Mouse (Mus musculus): ENCODE results near the gene Tbata. TPM values are rescaled to one million over a fixed set of nuclear protein-coding genes. Genes with fewer than 3 reads are reported as not detected.

Gene Tbata
- total and polyA plus RNA-seq, 3 experiments: not detected

DNA sequence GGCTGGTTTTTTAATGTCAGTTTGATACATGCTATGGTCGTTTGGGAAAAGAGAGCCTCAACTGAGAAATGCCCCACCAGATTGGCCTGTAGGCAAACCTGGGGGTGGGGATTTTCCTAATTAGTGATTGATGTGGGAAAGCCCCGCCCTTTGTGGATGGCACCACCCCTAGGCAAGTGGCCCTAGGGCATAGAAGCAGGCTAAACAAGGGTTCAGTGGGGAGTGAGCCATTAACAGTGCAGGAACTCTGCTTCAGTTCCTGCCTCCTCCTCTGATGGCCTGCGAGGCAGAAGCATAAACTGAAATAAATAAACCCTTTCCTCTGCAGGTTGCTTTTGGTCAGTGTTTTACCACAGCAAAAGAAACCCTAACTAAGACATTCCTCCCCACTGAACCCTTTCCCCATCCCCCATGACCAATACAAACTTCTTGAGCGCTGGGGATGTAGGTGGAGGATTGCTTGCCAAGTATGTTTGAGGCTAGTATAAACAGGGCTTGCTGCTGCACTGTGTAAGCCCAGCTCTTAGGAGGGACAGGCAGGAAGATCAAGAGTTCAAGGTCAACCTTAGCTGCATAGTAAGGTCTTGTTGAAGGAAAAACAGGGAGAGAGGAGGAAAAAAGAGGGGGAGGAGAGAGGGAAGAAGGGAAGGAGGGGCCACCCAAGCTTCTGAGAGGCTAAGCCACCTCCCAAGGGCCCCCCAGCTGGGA is 65.1 kb downstream of the Tbata start:
- DNase-seq (ENCODE audit: low read depth, low spot score): no peak
- TF ChIP-seq MYB (IDR thresholded peaks at IDR 0.05; ENCODE audit: low read depth, low read length) (no peak), BHLHE40 (IDR thresholded peaks at IDR 0.05; ENCODE audit: borderline replicate concordance, low read depth, low read length) (no peak), CTCF (IDR thresholded peaks at IDR 0.05 in 2 of 3, conservative IDR thresholded peaks at IDR 0.05 in 1 of 3; ENCODE audit: control insufficient read depth in 1 of 3, insufficient read depth in 1 of 3, low read depth in 2 of 3, low read length in 3 of 3, poor library complexity in 1 of 3, severe bottlenecking in 1 of 3) (no peak), TAL1 (IDR thresholded peaks at IDR 0.05; ENCODE audit: low read length) (no peak), ETS1 (IDR thresholded peaks at IDR 0.05; ENCODE audit: low read depth, low read length) (no peak), ELF1 (IDR thresholded peaks at IDR 0.05; ENCODE audit: low read depth, low read length) (no peak), MXI1 (IDR thresholded peaks at IDR 0.05; ENCODE audit: low read depth, low read length) (no peak), ZKSCAN1 (IDR thresholded peaks at IDR 0.05; ENCODE audit: low read depth, low read length) (no peak), CHD2 (IDR thresholded peaks at IDR 0.05; ENCODE audit: low read length) (no peak), USF1 (IDR thresholded peaks at IDR 0.05; ENCODE audit: low read depth, low read length) (no peak), RAD21 (IDR thresholded peaks at IDR 0.05; ENCODE audit: low read depth, low read length) (no peak), MAZ (IDR thresholded peaks at IDR 0.05; ENCODE audit: low read depth, low read length) (no peak), GATA1 (IDR thresholded peaks at IDR 0.05; ENCODE audit: low read depth, low read length) (no peak), SIN3A (IDR thresholded peaks at IDR 0.05; ENCODE audit: low read length) (no peak), MAFK (IDR thresholded peaks at IDR 0.05; ENCODE audit: borderline replicate concordance, low read depth, low read length) (no peak)
- Histone ChIP-seq H3K27ac (ENCODE audit: control insufficient read depth, low read depth, low read length) (no peak overlapping the region), H3K4me1 (ENCODE audit: control insufficient read depth in 1 of 2, insufficient read depth in 2 of 2, low read length in 2 of 2) (no peaks in the 10 kb centered on the region), H3K27me3 (ENCODE audit: control insufficient read depth in 1 of 2, insufficient read depth in 2 of 2, low read length in 2 of 2) (no peaks in the 10 kb centered on the region), H3K4me3 (ENCODE audit: control insufficient read depth in 1 of 2, insufficient read depth in 1 of 2, low read depth in 2 of 2, low read length in 2 of 2) (no peak overlapping the region), H3K9ac (ENCODE audit: control insufficient read depth, low read depth, low read length, poor library complexity, severe bottlenecking) (no peak overlapping the region), H3K36me3 (ENCODE audit: control insufficient read depth in 1 of 2, insufficient read depth in 2 of 2, low read length in 2 of 2) (no peaks in the 10 kb centered on the region), H3K9me3 (replicated peaks; ENCODE audit: insufficient read depth, low read length) (no peaks in the 10 kb centered on the region), H3K79me2 (ENCODE audit: control insufficient read depth, insufficient read depth, low read length, poor library complexity) (no peaks in the 10 kb centered on the region)

DNA sequence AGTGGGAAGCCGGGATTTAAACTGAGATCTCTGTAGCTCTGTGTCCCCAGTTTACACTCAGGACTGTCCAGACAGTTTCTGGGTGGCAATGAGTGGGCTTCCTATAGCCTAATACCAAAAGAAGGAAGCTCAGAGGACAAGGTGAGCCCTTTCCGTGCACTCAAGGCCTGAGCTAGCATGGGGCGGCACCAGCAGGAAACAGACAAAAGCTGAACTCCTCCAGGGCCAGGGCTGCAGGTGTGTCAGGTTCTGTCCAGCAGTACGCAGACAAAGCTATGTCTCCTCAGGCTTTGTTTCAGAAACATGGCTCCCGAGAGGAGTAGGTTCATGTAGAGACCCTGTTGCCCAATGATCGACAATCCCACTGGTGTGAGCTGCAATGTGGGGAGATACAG is 65.6 kb downstream of the Tbata start:
- no peak for DNase-seq (ENCODE audit: low read depth, low spot score)
- Histone ChIP-seq H3K4me1 (ENCODE audit: control insufficient read depth in 1 of 2, insufficient read depth in 2 of 2, low read length in 2 of 2) (no peaks in the 10 kb centered on the region), H3K79me2 (ENCODE audit: control insufficient read depth, insufficient read depth, low read length, poor library complexity) (no peaks in the 10 kb centered on the region), H3K27me3 (ENCODE audit: control insufficient read depth in 1 of 2, insufficient read depth in 2 of 2, low read length in 2 of 2) (no peaks in the 10 kb centered on the region), H3K9ac (ENCODE audit: control insufficient read depth, low read depth, low read length, poor library complexity, severe bottlenecking) (no peak overlapping the region), H3K9me3 (replicated peaks; ENCODE audit: insufficient read depth, low read length) (no peaks in the 10 kb centered on the region), H3K4me3 (ENCODE audit: control insufficient read depth in 1 of 2, insufficient read depth in 1 of 2, low read depth in 2 of 2, low read length in 2 of 2) (no peak overlapping the region), H3K27ac (ENCODE audit: control insufficient read depth, low read depth, low read length) (no peak overlapping the region), H3K36me3 (ENCODE audit: control insufficient read depth in 1 of 2, insufficient read depth in 2 of 2, low read length in 2 of 2) (no peaks in the 10 kb centered on the region)
- TF ChIP-seq TCF12 (IDR thresholded peaks at IDR 0.05; ENCODE audit: low read depth, low read length): no peak
- no peak for TF ChIP-seq NRF1 (IDR thresholded peaks at IDR 0.05; ENCODE audit: insufficient read depth, low read depth, low read length, poor library complexity, severe bottlenecking)
- no peak for TF ChIP-seq ETS1 (IDR thresholded peaks at IDR 0.05; ENCODE audit: low read depth, low read length)
- TF ChIP-seq MXI1 (IDR thresholded peaks at IDR 0.05; ENCODE audit: low read depth, low read length): no peak
- TF ChIP-seq SIN3A (IDR thresholded peaks at IDR 0.05; ENCODE audit: low read length): no peak
- TF ChIP-seq ZNF384 (IDR thresholded peaks at IDR 0.05; ENCODE audit: low read depth, low read length): no peak
- no peak for TF ChIP-seq USF1 (IDR thresholded peaks at IDR 0.05; ENCODE audit: low read depth, low read length)
- TF ChIP-seq JUND (IDR thresholded peaks at IDR 0.05; ENCODE audit: low read depth, low read length): no peak

Other genes starting within 250 kb of the Tbata start
- gene Pcbd1, start 82.6 kb upstream of the Tbata start, total RNA-seq (2012; rRNA removed): not detected in 2 replicates
- gene Pcbd1, start 82.6 kb upstream of the Tbata start, polyA plus RNA-seq (2012; ENCODE audit: insufficient read depth in 1 of 2, insufficient read length in 2 of 2, low read depth in 1 of 2, low replicate concordance in 2 of 2, missing spikeins in 1 of 2): not detected
- gene Sgpl1, start 24.3 kb upstream of the Tbata start, total RNA-seq (2012; rRNA removed): 7.9 and 8.7 TPM in 2 replicates
- 10 to 100 TPM in 1 of 2 experiments, not detected in 1; 11.7 TPM for gene Sgpl1, start 24.3 kb upstream of the Tbata start, polyA plus RNA-seq (2012; ENCODE audit: insufficient read depth in 1 of 2, insufficient read length in 2 of 2, low read depth in 1 of 2, low replicate concordance in 2 of 2, missing spikeins in 1 of 2)
- gene Adamts14, start 101.5 kb downstream of the Tbata start, total RNA-seq (2012; rRNA removed): not detected in 2 replicates
- not detected for gene Adamts14, start 101.5 kb downstream of the Tbata start, polyA plus RNA-seq (2012; ENCODE audit: insufficient read depth in 1 of 2, insufficient read length in 2 of 2, low read depth in 1 of 2, low replicate concordance in 2 of 2, missing spikeins in 1 of 2)
- gene Prf1, start 125.9 kb downstream of the Tbata start, total RNA-seq (2012; rRNA removed): not detected in 2 replicates
- under 1 TPM in 1 of 2 experiments, not detected in 1; 0.04 TPM for gene Prf1, start 125.9 kb downstream of the Tbata start, polyA plus RNA-seq (2012; ENCODE audit: insufficient read depth in 1 of 2, insufficient read length in 2 of 2, low read depth in 1 of 2, low replicate concordance in 2 of 2, missing spikeins in 1 of 2)
- gene Pald1, start 211.6 kb downstream of the Tbata start, total RNA-seq (2012; rRNA removed): 2.9 and 3.0 TPM in 2 replicates
- 1 to 10 TPM in 1 of 2 experiments, not detected in 1; 6.4 TPM for gene Pald1, start 211.6 kb downstream of the Tbata start, polyA plus RNA-seq (2012; ENCODE audit: insufficient read depth in 1 of 2, insufficient read length in 2 of 2, low read depth in 1 of 2, low replicate concordance in 2 of 2, missing spikeins in 1 of 2)
- not detected in 2 replicates for gene Nodal, start 246.0 kb downstream of the Tbata start, total RNA-seq (2012; rRNA removed)
- gene Nodal, start 246.0 kb downstream of the Tbata start, polyA plus RNA-seq (2012; ENCODE audit: insufficient read depth in 1 of 2, insufficient read length in 2 of 2, low read depth in 1 of 2, low replicate concordance in 2 of 2, missing spikeins in 1 of 2): not detected